Mouse (Mus musculus) bone marrow macrophage, adult 2 months (primary cell): ENCODE measurements at regions not wholly inside any gene's neighbourhood (a gene's known extent, or its start where the extent isn't known, plus 50 kb on each side); places are given as distances from the start of the nearest gene placed in this dataset.

ENCODE experiments used
- H3K27ac ChIP-seq: 2 replicates; pipeline ENCODE4 v1.5.1; 2012; ENCODE audit warnings: low read depth, low read length; ENCODE audit not compliant: insufficient read depth
- H3K4me1 ChIP-seq: 2 replicates; pipeline ENCODE4 v1.6.1; 2012; ENCODE audit warnings: low read length; ENCODE audit not compliant: control insufficient read depth, insufficient read depth
- H3K4me3 ChIP-seq: 2 replicates; pipeline ENCODE4 v1.5.1; 2012; ENCODE audit warnings: mild to moderate bottlenecking, low read length, moderate library complexity; ENCODE audit not compliant: insufficient read depth
- CTCF ChIP-seq: IDR thresholded peaks from 2 replicates; pipeline ENCODE4 v1.5.1; 2012; ENCODE audit warnings: low read depth, mild to moderate bottlenecking, low read length, moderate library complexity
- POLR2A ChIP-seq: IDR thresholded peaks from 2 replicates; pipeline ENCODE4 v1.6.1; 2012; ENCODE audit warnings: mild to moderate bottlenecking, low read depth, low read length, borderline replicate concordance

DNA sequence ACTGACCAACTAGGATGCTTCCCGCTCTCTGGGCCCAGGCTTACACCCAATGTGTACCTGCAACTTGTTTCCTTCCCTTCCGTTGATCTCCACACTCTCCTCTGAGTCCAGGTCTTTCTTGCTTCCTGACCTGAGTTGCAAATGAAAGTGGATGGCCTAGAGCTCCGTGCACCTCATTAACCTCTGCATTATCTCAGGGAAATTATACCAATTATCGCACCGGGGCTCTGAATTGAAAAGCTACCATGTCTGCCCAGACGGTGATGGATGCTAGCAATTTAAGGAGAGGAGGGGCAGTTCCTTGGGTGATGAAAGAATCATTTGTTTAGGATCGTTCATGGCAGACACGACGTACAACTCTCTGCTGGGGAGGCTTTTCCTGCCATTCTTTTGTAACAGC lies 460.4 kb upstream of the Cdh11 start:
- no peak overlapping the region for H3K4me3 ChIP-seq
- no peak overlapping the region for H3K27ac ChIP-seq
- no peaks in the 10 kb centered on the region for H3K4me1 ChIP-seq
- TF ChIP-seq POLR2A: no peak

DNA sequence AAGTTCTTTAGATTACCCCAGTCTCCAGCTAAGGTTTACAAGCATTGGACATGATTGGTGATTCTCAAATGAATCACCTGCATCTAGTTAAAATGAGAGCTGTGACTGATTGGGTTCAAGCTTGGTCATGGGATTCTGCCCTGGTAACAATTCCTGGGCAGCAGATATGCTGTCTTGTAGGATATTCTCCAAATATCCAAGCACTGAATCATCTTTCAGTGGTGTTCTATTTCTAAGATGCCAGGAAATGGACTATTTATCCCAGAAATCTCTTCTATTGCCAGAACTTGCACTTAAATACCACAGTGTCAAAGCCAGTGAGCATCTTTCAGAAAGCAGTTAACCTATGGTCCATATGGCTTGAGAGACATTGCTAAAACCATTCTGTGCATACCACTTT lies 475.8 kb upstream of the Cdh11 start:
- no peak overlapping the region for H3K4me3 ChIP-seq
- TF ChIP-seq POLR2A: no peak
- no peak for TF ChIP-seq CTCF
- no peak overlapping the region for H3K27ac ChIP-seq

DNA sequence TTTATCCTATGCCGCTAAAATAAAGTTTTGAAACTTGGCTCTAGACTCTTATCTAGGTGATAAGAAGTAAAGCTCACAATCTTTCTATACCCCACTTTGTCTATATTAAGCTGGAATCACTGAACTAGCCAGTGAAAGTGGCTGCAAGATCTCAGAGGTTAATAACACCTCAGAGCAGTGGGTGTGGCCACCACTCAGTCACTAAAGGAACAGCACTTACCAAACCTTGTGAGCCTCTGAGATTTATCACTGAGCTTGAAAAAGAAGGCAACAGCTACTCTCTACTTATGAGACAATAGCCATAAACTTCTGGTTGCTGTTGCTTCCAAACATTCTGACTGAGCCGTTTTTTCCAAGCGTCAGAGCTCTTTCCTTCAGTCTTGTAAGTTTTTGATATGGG lies 484.6 kb upstream of the Cdh11 start:
- no peak overlapping the region for H3K4me3 ChIP-seq
- no peak overlapping the region for H3K27ac ChIP-seq
- H3K4me1 ChIP-seq: no peaks in the 10 kb centered on the region
- no peak for TF ChIP-seq CTCF

More for the DNA sequence above, 475.8 kb upstream of the Cdh11 start:
- H3K4me1 ChIP-seq: no peaks in the 10 kb centered on the region

DNA sequence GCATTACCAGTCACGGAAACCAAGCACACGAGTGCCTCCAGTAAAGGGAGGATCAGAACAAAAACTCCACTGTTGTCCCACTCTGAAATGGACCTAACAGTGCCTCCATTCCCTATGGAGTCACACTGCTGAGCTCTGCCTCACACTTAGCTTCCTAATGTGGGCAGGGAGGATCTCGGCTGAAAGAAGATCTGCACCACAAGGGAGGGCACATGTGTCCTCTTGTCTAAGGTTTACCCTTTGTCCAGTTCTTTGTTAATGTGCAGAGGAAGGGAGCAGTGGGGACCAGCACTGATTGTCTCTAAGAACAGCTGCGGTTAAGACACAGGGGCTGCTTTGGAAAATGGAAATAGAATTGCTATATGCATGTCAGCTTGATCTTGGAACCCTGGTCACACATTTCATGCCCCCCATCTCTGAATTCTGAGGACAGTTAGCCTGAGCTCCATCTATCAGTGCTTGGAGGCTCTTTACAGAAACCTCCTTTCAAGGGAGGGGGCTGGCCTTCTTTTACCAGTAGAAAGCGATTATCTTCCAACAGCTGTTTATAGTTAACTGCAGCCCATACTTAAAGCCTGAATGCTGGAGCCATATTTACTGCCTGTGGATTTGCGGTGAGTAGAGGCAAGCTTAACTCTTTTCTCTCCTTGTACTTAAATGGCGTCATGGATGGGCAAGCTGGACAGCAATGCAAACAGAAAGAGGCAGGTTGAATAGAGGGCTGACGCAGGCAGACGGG lies 485.5 kb upstream of the Cdh11 start:
- no peaks in the 10 kb centered on the region for H3K4me1 ChIP-seq
- TF ChIP-seq POLR2A (no peak), CTCF (no peak)

DNA sequence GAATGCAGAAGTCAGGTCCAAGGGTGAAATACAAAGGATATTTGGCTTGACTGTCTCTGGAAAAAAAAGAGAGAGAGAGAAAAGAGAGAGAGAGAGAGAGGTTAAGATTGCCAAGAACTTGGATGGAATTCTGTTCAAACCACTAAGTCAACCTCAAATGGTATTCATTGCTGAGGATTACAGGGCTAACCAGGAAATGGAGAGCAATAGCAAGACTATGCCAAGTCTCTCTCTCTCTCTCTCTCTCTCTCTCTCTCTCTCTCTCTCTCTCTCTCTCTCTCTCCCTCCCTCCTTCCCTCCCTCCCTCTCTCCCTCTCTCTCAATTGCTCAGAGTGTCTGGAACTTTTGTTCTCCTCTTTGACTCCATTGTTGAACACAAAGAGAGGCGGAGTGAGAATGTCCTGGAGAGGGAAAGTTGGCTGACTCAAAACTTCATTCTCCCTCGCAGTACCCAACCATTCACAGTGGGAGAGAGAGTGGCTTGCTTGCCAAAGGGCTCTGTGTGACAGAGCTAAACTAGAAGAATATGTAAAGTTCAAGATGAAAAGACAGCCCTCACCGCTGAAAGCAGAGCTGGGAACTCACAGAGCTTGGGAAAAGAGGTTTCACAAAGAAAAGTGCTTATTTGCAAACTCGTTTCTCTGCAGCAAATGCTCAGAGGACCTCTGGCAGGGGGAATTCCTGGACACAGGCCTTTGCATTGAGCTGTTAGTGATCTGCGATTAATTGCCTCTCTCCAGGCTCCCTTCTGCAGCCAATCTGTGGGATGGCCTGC lies 487.1 kb upstream of the Cdh11 start:
- H3K4me1 ChIP-seq: no peaks in the 10 kb centered on the region
- TF ChIP-seq CTCF: no peak
- TF ChIP-seq POLR2A: no peak
- no peak overlapping the region for H3K27ac ChIP-seq
- no peak overlapping the region for H3K4me3 ChIP-seq

More for the DNA sequence above, 485.5 kb upstream of the Cdh11 start:
- Histone ChIP-seq H3K4me3 (no peak overlapping the region), H3K27ac (no peak overlapping the region)

DNA sequence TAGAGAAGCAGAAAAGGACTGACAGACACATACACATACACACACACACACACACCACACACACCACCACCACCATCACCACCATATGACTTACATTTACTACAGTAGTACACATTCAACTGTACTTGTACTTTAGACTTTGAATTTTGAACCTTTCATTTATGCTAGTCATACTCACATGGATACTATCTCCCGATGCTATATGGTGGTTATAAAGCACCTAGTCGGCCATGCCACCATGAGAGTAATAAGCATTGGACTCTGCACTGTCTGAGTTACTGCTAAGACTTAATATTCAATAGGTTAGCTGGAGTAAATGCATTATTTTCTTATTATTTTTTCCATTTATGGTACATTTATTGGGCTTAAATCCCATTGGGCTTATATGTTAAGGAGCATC lies 488.0 kb upstream of the Cdh11 start:
- Histone ChIP-seq H3K4me1 (no peaks in the 10 kb centered on the region), H3K27ac (no peak overlapping the region)

DNA sequence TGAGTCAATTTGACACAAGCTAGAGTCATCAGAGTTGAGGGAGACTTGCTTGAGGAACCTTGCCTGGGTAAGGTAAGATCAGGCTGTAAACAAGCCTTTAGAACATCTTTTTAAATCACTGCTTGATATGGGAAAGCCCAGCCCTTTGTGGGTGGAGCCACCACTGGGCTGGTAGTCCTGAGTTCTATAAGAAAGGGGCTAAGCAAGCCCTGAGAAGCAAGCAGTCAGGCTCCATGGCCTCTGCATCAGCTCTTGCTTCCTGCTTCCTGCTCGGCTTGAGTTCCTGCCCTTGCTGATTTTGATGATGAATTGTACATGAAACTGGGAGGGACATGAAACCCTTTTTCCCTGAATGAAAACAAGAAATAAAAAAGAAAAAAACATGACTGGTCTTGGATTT lies 496.4 kb upstream of the Cdh11 start:
- no peak for TF ChIP-seq POLR2A
- TF ChIP-seq CTCF: no peak
- no peak overlapping the region for H3K27ac ChIP-seq
- no peak overlapping the region for H3K4me3 ChIP-seq
- no peaks in the 10 kb centered on the region for H3K4me1 ChIP-seq

More for the DNA sequence above, 488.0 kb upstream of the Cdh11 start:
- H3K4me3 ChIP-seq: no peak overlapping the region
- no peak for TF ChIP-seq CTCF
- TF ChIP-seq POLR2A: no peak

DNA sequence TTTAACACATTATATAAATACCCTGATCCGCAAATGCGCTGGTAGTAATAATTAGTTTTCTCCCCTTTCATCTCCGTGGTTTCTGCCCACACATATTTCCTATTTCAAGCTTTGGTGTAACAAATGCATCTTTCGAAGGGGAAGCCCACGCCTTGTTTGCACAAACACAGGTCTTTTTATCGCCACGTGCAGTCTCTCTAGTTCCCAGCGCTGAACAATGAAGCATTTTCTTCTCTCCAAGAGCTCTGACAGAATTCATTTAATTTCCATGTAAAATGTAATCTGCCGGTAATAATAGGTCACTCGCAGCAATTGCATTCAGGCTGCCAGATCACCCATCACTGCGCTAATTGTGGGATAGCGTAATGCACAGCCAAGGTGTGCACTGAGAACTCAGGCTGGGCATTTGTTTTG lies 503.1 kb upstream of the Cdh11 start:
- Histone ChIP-seq H3K4me1 (no peaks in the 10 kb centered on the region), H3K27ac (no peak overlapping the region), H3K4me3 (no peak overlapping the region)
- TF ChIP-seq CTCF (no peak), POLR2A (no peak)

DNA sequence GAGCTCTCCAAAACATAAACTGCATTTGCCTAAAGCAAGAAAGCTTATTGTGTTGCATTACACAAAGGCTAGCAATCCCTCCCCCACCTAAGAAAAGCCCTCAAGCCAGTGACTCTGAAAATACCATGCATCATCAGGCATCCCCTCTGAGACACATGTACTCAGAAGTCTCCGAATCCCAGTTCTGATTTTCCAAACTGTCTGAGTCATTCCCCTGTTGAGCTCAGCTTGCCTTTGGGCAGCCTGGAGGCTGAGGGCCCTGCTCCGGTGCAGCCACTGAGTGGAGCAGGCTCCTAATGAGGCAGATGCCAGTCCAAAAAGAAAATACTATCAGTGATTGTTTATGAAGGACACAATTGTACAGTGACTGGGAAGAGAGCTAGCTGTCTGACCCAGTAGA lies 507.5 kb upstream of the Cdh11 start:
- Histone ChIP-seq H3K4me3 (no peak overlapping the region), H3K4me1 (no peaks in the 10 kb centered on the region), H3K27ac (no peak overlapping the region)
- TF ChIP-seq CTCF (no peak), POLR2A (no peak)

DNA sequence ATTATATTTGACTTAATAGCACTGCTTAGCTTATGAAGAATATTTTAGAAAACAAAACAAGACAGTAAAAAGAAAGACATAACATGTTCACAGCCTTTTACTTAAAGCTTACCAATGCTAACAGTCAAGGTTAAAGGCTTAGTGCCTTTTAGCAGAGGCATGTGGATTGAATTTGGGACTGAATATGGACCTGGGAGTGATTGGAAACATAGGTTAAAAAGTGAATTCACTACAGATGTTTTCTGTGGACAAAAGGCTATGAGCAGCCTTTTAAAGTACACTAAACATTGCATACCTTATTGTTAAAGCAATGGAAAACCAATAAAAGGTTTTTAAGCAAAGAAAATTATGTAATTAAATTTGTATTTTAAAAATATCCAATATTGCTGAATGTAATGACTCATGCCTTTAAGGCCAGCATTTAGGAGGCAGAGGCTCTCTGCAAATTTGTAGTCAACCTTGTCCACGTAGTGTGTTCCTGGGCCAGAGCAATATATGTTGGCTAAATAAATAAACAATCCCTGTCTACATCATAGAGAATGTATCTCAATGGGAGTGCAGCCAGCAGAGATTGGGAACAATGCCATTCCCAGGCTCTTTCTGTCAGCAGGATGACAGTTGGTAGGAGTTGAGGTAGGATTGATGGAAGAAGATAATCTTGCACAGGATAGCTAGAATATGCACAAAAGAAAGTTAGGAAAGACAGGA lies 521.2 kb upstream of the Cdh11 start:
- no peak overlapping the region for H3K27ac ChIP-seq
- no peak overlapping the region for H3K4me3 ChIP-seq
- no peaks in the 10 kb centered on the region for H3K4me1 ChIP-seq
- TF ChIP-seq CTCF: no peak
- no peak for TF ChIP-seq POLR2A
